Mouse (Mus musculus) olfactory bulb, adult 2 months (tissue): ENCODE data around the gene Yif1a. TPM values are rescaled to one million over a fixed set of nuclear protein-coding genes. Genes with fewer than 3 reads are reported as not detected.

Experiments used
- H3K27ac ChIP-seq: fragments of 200-500 bp; 2 replicates; pipeline ENCODE4 v1.5.1; 2012; ENCODE audit warnings: low read depth, low read length; ENCODE audit not compliant: insufficient read depth
- H3K4me1 ChIP-seq: fragments of 200-500 bp; 2 replicates; pipeline ENCODE4 v1.6.1; 2012; ENCODE audit warnings: low read length; ENCODE audit not compliant: control insufficient read depth, insufficient read depth
- H3K4me3 ChIP-seq: fragments of 200-500 bp; 2 replicates; pipeline ENCODE4 v1.5.1; 2012; ENCODE audit warnings: mild to moderate bottlenecking, low read depth, low read length, moderate library complexity; ENCODE audit not compliant: insufficient read depth
- CTCF ChIP-seq: fragments of 200-500 bp; IDR thresholded peaks from 2 replicates; pipeline ENCODE4 v1.5.1; 2012; ENCODE audit warnings: low read depth, mild to moderate bottlenecking, low read length, moderate library complexity; ENCODE audit not compliant: insufficient read depth
- POLR2A ChIP-seq: fragments of 200-500 bp; IDR thresholded peaks from 2 replicates; pipeline ENCODE4 v1.6.1; 2012; ENCODE audit warnings: mild to moderate bottlenecking, low read depth, low read length, moderate library complexity; ENCODE audit not compliant: insufficient read depth
- WGBS: fragments of 180-500 bp; shearing (Covaris S2); methylation state at CpG from one replicate; pipeline ENCODE4 v1.1.7; 2018; 5-methylcytosine and 5-hydroxymethylcytosine counted together
- polyA plus RNA-seq: library from polyadenylated mRNA; stranded (reverse); fragments of >200 nt; gene quantifications from 2 replicates; pipeline ENCODE4 v1.2.4, GENCODE M21; 2012; ENCODE audit warnings: low replicate concordance; ENCODE audit not compliant: missing spikeins, insufficient read depth, insufficient read length

The Yif1a gene
- polyA plus RNA-seq, 1 experiment = not detected

GRCm38 (mm10) chr19:5092083-5092482 is 3.7 kb downstream of the Yif1a start:
- WGBS = 82% methylated on average over 10 of the region's 10 CpGs
- TF ChIP-seq POLR2A = 0 out of 2 replicates have a peak, but pooled peaks have one; percentile 7
- TF ChIP-seq CTCF = no peak
- Histone ChIP-seq H3K4me3 (no peak overlapping the region), H3K27ac (no peak overlapping the region), H3K4me1 (peaks cover 45% of the 10 kb centered on the region)

- Histone ChIP-seq H3K4me3 (peak overlapping the region; percentile 14; the same call in 1 of the 2 replicates), H3K27ac (peak overlapping the region; percentile 29), H3K4me1 (peaks cover 40% of the 10 kb centered on the region)
- WGBS = 62% methylated on average over 12 of the region's 12 CpGs
- TF ChIP-seq CTCF (no peak), POLR2A (no peak)
These were observed 5.3 kb downstream of the Yif1a start for GRCm38 (mm10) chr19:5093481-5094242.

GRCm38 (mm10) chr19:5094243-5094632 is 5.9 kb downstream of the Yif1a start:
- Histone ChIP-seq H3K4me3 (peak overlapping the region; percentile 46), H3K27ac (peak overlapping the region; percentile 50), H3K4me1 (peaks cover 45% of the 10 kb centered on the region)
- TF ChIP-seq CTCF (peak; percentile 71), POLR2A (no peak)
- 1% methylated on average over 21 of the region's 21 CpGs for WGBS

- Histone ChIP-seq H3K27ac (peak overlapping the region; percentile 50), H3K4me3 (peak overlapping the region; percentile 46), H3K4me1 (peaks cover 49% of the 10 kb centered on the region)
- TF ChIP-seq CTCF = no peak
- no peak for TF ChIP-seq POLR2A
- 12% methylated on average over 11 of the region's 11 CpGs for WGBS
These were observed 6.5 kb downstream of the Yif1a start for GRCm38 (mm10) chr19:5094746-5095417.

- H3K4me1 ChIP-seq = peaks cover 53% of the 10 kb centered on the region
- H3K27ac ChIP-seq = peak overlapping the region; percentile 50
- no peak for TF ChIP-seq POLR2A
- no peak for TF ChIP-seq CTCF
- peak overlapping the region; percentile 94 for H3K4me3 ChIP-seq
- 3% methylated on average over 9 of the region's 9 CpGs for WGBS
These were observed 7.6 kb downstream of the Yif1a start for GRCm38 (mm10) chr19:5095887-5096474.

- H3K4me3 ChIP-seq = peak overlapping the region; percentile 94
- peak overlapping the region; percentile 71 for H3K27ac ChIP-seq
- peaks cover 53% of the 10 kb centered on the region for H3K4me1 ChIP-seq
- 3% methylated on average over 31 of the region's 31 CpGs for WGBS
- TF ChIP-seq POLR2A (no peak), CTCF (no peak)
These were observed 9.4 kb downstream of the Yif1a start for GRCm38 (mm10) chr19:5097521-5098362.

- peak within 1 kb of the TSS; percentile 94 for H3K4me3 ChIP-seq
- H3K27ac ChIP-seq = peak within 1 kb of the TSS; percentile 71
- WGBS = 3% methylated on average over 41 of the region's 48 CpGs
- H3K4me1 ChIP-seq = peaks cover 45% of the 10 kb centered on the region
- TF ChIP-seq POLR2A = peak; percentile 31; the same call in 1 of the 2 replicates
- TF ChIP-seq CTCF = no peak
These were observed 10.2 kb downstream of the Yif1a start, which contains the start of gene Cnih2 for GRCm38 (mm10) chr19:5098363-5099143. Cnih2 (minus strand) TSS chr19:5098521.

GRCm38 (mm10) chr19:5106074-5106473 is 17.7 kb downstream of the Yif1a start:
- WGBS = 2% methylated on average over 9 of the region's 9 CpGs
- Histone ChIP-seq H3K4me1 (peaks cover 23% of the 10 kb centered on the region), H3K4me3 (peak overlapping the region; percentile 84), H3K27ac (peak overlapping the region; percentile 99)
- TF ChIP-seq CTCF = no peak
- no peak for TF ChIP-seq POLR2A
